Mouse (Mus musculus): ENCODE data around the gene Sik1.

The Sik1 gene

GRCm38 (mm10) chr17:31806496-31806895, 49.1 kb downstream of the Sik1 start:
- DNase-seq (ENCODE audit: low read depth) = no peak

DNA sequence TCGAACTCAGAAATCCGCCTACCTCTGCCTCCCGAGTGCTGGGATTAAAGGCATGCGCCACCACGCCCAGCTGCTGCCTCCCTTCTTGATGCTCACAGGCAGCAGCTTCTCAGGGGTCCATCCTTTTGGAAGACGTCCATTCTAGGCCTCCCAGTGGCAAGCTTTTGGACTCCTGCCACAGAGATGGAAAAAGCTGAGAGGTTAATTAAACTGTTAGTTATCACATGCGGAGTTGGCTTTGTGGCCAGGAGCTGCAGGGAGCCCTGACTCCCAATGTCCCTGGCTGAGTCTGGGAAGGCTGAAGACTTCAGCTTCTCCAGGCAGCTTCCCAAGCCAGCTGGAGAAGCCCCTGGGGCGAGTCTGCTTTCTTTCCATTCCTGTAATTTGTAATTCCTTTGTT, 49.6 kb downstream of the Sik1 start:
- no peak for DNase-seq (ENCODE audit: low read depth)

GRCm38 (mm10) chr17:31805585-31805984, 50.0 kb downstream of the Sik1 start:
- DNase-seq (ENCODE audit: low read depth) = no peak

- no peak for DNase-seq (ENCODE audit: low read depth)
Observed at GRCm38 (mm10) chr17:31802272-31803017, 53.2 kb downstream of the Sik1 start.

GRCm38 (mm10) chr17:31800852-31801363, 54.7 kb downstream of the Sik1 start:
- DNase-seq (ENCODE audit: low read depth) = no peak

GRCm38 (mm10) chr17:31795893-31796292, 59.7 kb downstream of the Sik1 start:
- DNase-seq (ENCODE audit: low read depth) = no peak
